Mouse (Mus musculus) MEL (cell line): Measurements from ENCODE around the gene Egln3. TPM values are rescaled to one million over a fixed set of nuclear protein-coding genes. Genes with fewer than 3 reads are reported as not detected.

Experiments used
- DNase-seq: peaks from one replicate; pipeline ENCODE4 v3.0.0; 2011; ENCODE audit warnings: low read depth, low spot score
- H3K27ac ChIP-seq: 2 replicates; pipeline ENCODE4 v1.5.1; 2012; ENCODE audit warnings: low read depth, mild to moderate bottlenecking, control low read depth, low read length, moderate library complexity; ENCODE audit not compliant: control insufficient read depth
- H3K27me3 ChIP-seq, 2 experiments: fragments of 150-350 bp in 1 of 2; sonication (generic) in 1 of 2; 2 replicates each; pipeline ENCODE4 v1.6.1; 2012; ENCODE audit warnings: low read length in 2 of 2, mild to moderate bottlenecking in 2 of 2, improper control_type of control experiment in 1 of 2, moderate library complexity in 1 of 2; ENCODE audit not compliant: insufficient read depth in 2 of 2, control insufficient read depth in 1 of 2
- H3K36me3 ChIP-seq, 2 experiments: 2 replicates each; pipeline ENCODE4 v1.6.1; 2012 to 2014; ENCODE audit warnings: low read length in 2 of 2, improper control_type of control experiment in 1 of 2, inconsistent platforms in 1 of 2, mild to moderate bottlenecking in 1 of 2; ENCODE audit not compliant: insufficient read depth in 2 of 2, control insufficient read depth in 1 of 2
- H3K4me1 ChIP-seq, 2 experiments: fragments of 150-350 bp in 1 of 2; sonication (generic) in 1 of 2; 2 replicates each; pipeline ENCODE4 v1.6.1; 2012; ENCODE audit warnings: low read length in 2 of 2, improper control_type of control experiment in 1 of 2, mild to moderate bottlenecking in 1 of 2; ENCODE audit not compliant: insufficient read depth in 2 of 2, control insufficient read depth in 1 of 2
- H3K4me3 ChIP-seq, 2 experiments: fragments of 150-350 bp in 1 of 2; sonication (generic) in 1 of 2; 2 replicates each; pipeline ENCODE4 v1.5.1; 2012; ENCODE audit warnings: low read depth in 2 of 2, low read length in 2 of 2, mild to moderate bottlenecking in 2 of 2, moderate library complexity in 2 of 2, control low read depth in 1 of 2, improper control_type of control experiment in 1 of 2; ENCODE audit not compliant: control insufficient read depth in 1 of 2, insufficient read depth in 1 of 2
- H3K79me2 ChIP-seq: 2 replicates; pipeline ENCODE4 v1.6.1; 2012; ENCODE audit warnings: mild to moderate bottlenecking, low read length, moderate library complexity; ENCODE audit not compliant: control insufficient read depth, poor library complexity, insufficient read depth
- H3K9ac ChIP-seq: 2 replicates; pipeline ENCODE4 v1.6.1; 2012; ENCODE audit warnings: low read depth, mild to moderate bottlenecking, control low read depth, low read length, moderate library complexity; ENCODE audit not compliant: control insufficient read depth, poor library complexity, severe bottlenecking
- H3K9me3 ChIP-seq: fragments of 150-350 bp; sonication (generic); replicated peaks from 2 replicates; pipeline ENCODE4 v1.6.1; 2012; ENCODE audit warnings: mild to moderate bottlenecking, low read length, improper control_type of control experiment, moderate library complexity; ENCODE audit not compliant: insufficient read depth
- BHLHE40 ChIP-seq: IDR thresholded peaks from 2 replicates; pipeline ENCODE4 v1.6.1; 2012; ENCODE audit warnings: low read depth, mild to moderate bottlenecking, inconsistent platforms, low read length, improper control_type of control experiment, borderline replicate concordance
- CHD1 ChIP-seq: IDR thresholded peaks from 2 replicates; pipeline ENCODE4 v1.6.1; 2012; ENCODE audit warnings: low read depth, mild to moderate bottlenecking, inconsistent platforms, low read length, improper control_type of control experiment
- CHD2 ChIP-seq: IDR thresholded peaks from 2 replicates; pipeline ENCODE4 v1.6.1; 2011; ENCODE audit warnings: low read length, improper control_type of control experiment
- CTCF ChIP-seq, 3 experiments: IDR thresholded peaks in 2 of 3; conservative IDR thresholded peaks in 1 of 3; 2 replicates each; pipeline ENCODE4 v1.5.1; 2011 to 2012; ENCODE audit warnings: low read length in 3 of 3, low read depth in 2 of 3, mild to moderate bottlenecking in 2 of 3, improper control_type of control experiment in 1 of 3, inconsistent platforms in 1 of 3, mixed read lengths in 1 of 3, moderate library complexity in 1 of 3; ENCODE audit not compliant: control insufficient read depth in 1 of 3, insufficient read depth in 1 of 3, poor library complexity in 1 of 3, severe bottlenecking in 1 of 3
- ELF1 ChIP-seq: IDR thresholded peaks from 2 replicates; pipeline ENCODE4 v1.6.1; 2014; ENCODE audit warnings: low read depth, mild to moderate bottlenecking, inconsistent platforms, low read length, improper control_type of control experiment, moderate library complexity
- EP300 ChIP-seq, 2 experiments: IDR thresholded peaks; 2 replicates each; pipeline ENCODE4 v1.6.1; 2011; ENCODE audit warnings: improper control_type of control experiment in 2 of 2, low read length in 2 of 2, low read depth in 1 of 2, mild to moderate bottlenecking in 1 of 2
- ETS1 ChIP-seq: IDR thresholded peaks from 2 replicates; pipeline ENCODE4 v1.6.1; 2012; ENCODE audit warnings: low read depth, mild to moderate bottlenecking, inconsistent platforms, low read length, improper control_type of control experiment, moderate library complexity
- GATA1 ChIP-seq: IDR thresholded peaks from 2 replicates; pipeline ENCODE4 v1.6.1; 2011; ENCODE audit warnings: low read depth, low read length, improper control_type of control experiment
- HCFC1 ChIP-seq: IDR thresholded peaks from 2 replicates; pipeline ENCODE4 v1.6.1; 2012; ENCODE audit warnings: low read depth, mild to moderate bottlenecking, inconsistent platforms, low read length, improper control_type of control experiment, moderate library complexity
- JUND ChIP-seq: IDR thresholded peaks from 2 replicates; pipeline ENCODE4 v1.6.1; 2011; ENCODE audit warnings: low read depth, mild to moderate bottlenecking, improper control_type of control experiment, low read length
- MAX ChIP-seq: IDR thresholded peaks from 2 replicates; pipeline ENCODE4 v1.6.1; 2011; ENCODE audit warnings: low read length, improper control_type of control experiment
- MAZ ChIP-seq: IDR thresholded peaks from 2 replicates; pipeline ENCODE4 v1.6.1; 2012; ENCODE audit warnings: low read depth, mild to moderate bottlenecking, inconsistent platforms, low read length, improper control_type of control experiment
- MEF2A ChIP-seq: IDR thresholded peaks from 2 replicates; pipeline ENCODE4 v1.6.1; 2014; ENCODE audit warnings: low read depth, mild to moderate bottlenecking, inconsistent platforms, low read length, improper control_type of control experiment; ENCODE audit not compliant: poor library complexity, insufficient replicate concordance, severe bottlenecking; ENCODE audit errors: extremely low read depth
- MXI1 ChIP-seq: IDR thresholded peaks from 2 replicates; pipeline ENCODE4 v1.6.1; 2011; ENCODE audit warnings: mild to moderate bottlenecking, low read depth, low read length, improper control_type of control experiment
- MYB ChIP-seq: IDR thresholded peaks from 2 replicates; pipeline ENCODE4 v1.6.1; 2011; ENCODE audit warnings: mild to moderate bottlenecking, low read depth, low read length, improper control_type of control experiment
- NELFE ChIP-seq: IDR thresholded peaks from 2 replicates; pipeline ENCODE4 v1.6.1; 2011; ENCODE audit warnings: low read depth, low read length, improper control_type of control experiment
- NRF1 ChIP-seq: IDR thresholded peaks from 2 replicates; pipeline ENCODE4 v1.6.1; 2014; ENCODE audit warnings: low read depth, mild to moderate bottlenecking, inconsistent platforms, low read length, improper control_type of control experiment, moderate library complexity; ENCODE audit not compliant: poor library complexity, insufficient read depth, severe bottlenecking
- POLR2A ChIP-seq, 2 experiments: IDR thresholded peaks; 2 replicates each; pipeline ENCODE4 v1.6.1; 2011 to 2012; ENCODE audit warnings: low read length in 2 of 2, mild to moderate bottlenecking in 2 of 2, control low read depth in 1 of 2, improper control_type of control experiment in 1 of 2, low read depth in 1 of 2, moderate library complexity in 1 of 2; ENCODE audit not compliant: control insufficient read depth in 1 of 2, insufficient read depth in 1 of 2, poor library complexity in 1 of 2
- POLR2AphosphoS5 ChIP-seq: IDR thresholded peaks from 2 replicates; pipeline ENCODE4 v1.6.1; 2012; ENCODE audit warnings: low read depth, borderline replicate concordance, mild to moderate bottlenecking, inconsistent platforms, low read length, moderate library complexity, mixed read lengths
- RCOR1 ChIP-seq: IDR thresholded peaks from 2 replicates; pipeline ENCODE4 v1.6.1; 2012; ENCODE audit warnings: low read depth, mild to moderate bottlenecking, inconsistent platforms, low read length, improper control_type of control experiment
- SIN3A ChIP-seq: IDR thresholded peaks from 2 replicates; pipeline ENCODE4 v1.6.1; 2012; ENCODE audit warnings: low read length, improper control_type of control experiment, inconsistent platforms
- SMC3 ChIP-seq: IDR thresholded peaks from 2 replicates; pipeline ENCODE4 v1.6.1; 2011; ENCODE audit warnings: low read depth, low read length, improper control_type of control experiment
- TAL1 ChIP-seq: IDR thresholded peaks from 2 replicates; pipeline ENCODE4 v1.6.1; 2012; ENCODE audit warnings: mild to moderate bottlenecking, inconsistent platforms, low read length, moderate library complexity, mixed read lengths
- TBP ChIP-seq: IDR thresholded peaks from 2 replicates; pipeline ENCODE4 v1.8.0; 2011; ENCODE audit warnings: low read depth, low read length, improper control_type of control experiment
- TCF12 ChIP-seq: IDR thresholded peaks from 2 replicates; pipeline ENCODE4 v1.6.1; 2014; ENCODE audit warnings: low read depth, mild to moderate bottlenecking, inconsistent platforms, low read length, improper control_type of control experiment, moderate library complexity
- UBTF ChIP-seq: IDR thresholded peaks from 2 replicates; pipeline ENCODE4 v1.6.1; 2012; ENCODE audit warnings: low read depth, mild to moderate bottlenecking, inconsistent platforms, low read length, improper control_type of control experiment, moderate library complexity, borderline replicate concordance; ENCODE audit not compliant: insufficient read depth
- USF1 ChIP-seq: IDR thresholded peaks from 2 replicates; pipeline ENCODE4 v1.6.1; 2014; ENCODE audit warnings: low read depth, mild to moderate bottlenecking, inconsistent platforms, low read length, improper control_type of control experiment, moderate library complexity
- USF2 ChIP-seq, 2 experiments: IDR thresholded peaks; 2 replicates each; pipeline ENCODE4 v1.6.1; 2011 to 2012; ENCODE audit warnings: improper control_type of control experiment in 2 of 2, low read length in 2 of 2, borderline replicate concordance in 1 of 2, inconsistent platforms in 1 of 2, low read depth in 1 of 2, mild to moderate bottlenecking in 1 of 2; ENCODE audit not compliant: insufficient read depth in 1 of 2
- ZKSCAN1 ChIP-seq: IDR thresholded peaks from 2 replicates; pipeline ENCODE4 v1.6.1; 2012; ENCODE audit warnings: low read depth, mild to moderate bottlenecking, inconsistent platforms, low read length, improper control_type of control experiment, moderate library complexity
- ZMIZ1 ChIP-seq: IDR thresholded peaks from 2 replicates; pipeline ENCODE4 v1.6.1; 2012; ENCODE audit warnings: low read depth, mild to moderate bottlenecking, inconsistent platforms, low read length, improper control_type of control experiment, moderate library complexity
- polyA plus RNA-seq, 2 experiments: library from polyadenylated mRNA; stranded (reverse) in 1 of 2; unstranded in 1 of 2; fragments of >175 nt in 1 of 2; fragments of >200 nt in 1 of 2; gene quantifications; 2 replicates each; pipeline versions ENCODE4 v1.2.1 to v1.2.4; 2012; ENCODE audit warnings: low replicate concordance in 2 of 2, low read depth in 1 of 2; ENCODE audit not compliant: insufficient read length in 2 of 2, insufficient read depth in 1 of 2, missing spikeins in 1 of 2
- total RNA-seq: library from RNA; depleted of rRNA; stranded (reverse); fragments of 300-350 nt; gene quantifications from 2 replicates; pipeline ENCODE4 v1.2.3, GENCODE M21; 2012

Egln3 gene
- total and polyA plus RNA-seq, 3 experiments = 3.2 to 30.1 TPM; not detected in 1

DNA sequence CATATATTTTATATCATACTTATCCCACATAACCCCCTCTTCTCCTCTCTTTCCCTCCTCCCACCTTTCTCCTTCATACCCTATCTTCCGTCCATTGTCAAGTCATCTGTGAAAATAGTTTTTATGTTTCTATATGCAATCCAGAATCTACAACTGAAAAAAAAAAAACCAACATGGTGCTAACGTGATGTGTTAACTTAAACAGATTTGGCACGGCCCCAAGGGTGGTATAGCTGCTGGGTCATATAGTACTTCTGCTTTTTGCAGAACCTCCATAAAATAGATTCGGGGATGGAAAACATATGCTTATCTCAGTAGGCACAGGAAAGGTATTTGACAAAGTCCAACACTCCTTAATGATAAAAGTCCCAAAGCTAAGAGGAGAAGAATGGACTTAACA, 49.8 kb upstream of the Egln3 start (continued):
- TF ChIP-seq MAZ (peak; percentile 65; the same call in 1 of the 2 replicates), NRF1 (no peak), NELFE (0 out of 2 replicates have a peak, but pooled peaks have one; percentile 10), BHLHE40 (peak; percentile 92), EP300 (IDR thresholded peaks at IDR 0.05; ENCODE audit: low read depth in 1 of 2, low read length in 2 of 2) (peak; percentile 97 to 98), SIN3A (peak; percentile 89), POLR2AphosphoS5 (no peak), UBTF (no peak), USF1 (no peak), CTCF (IDR thresholded peaks at IDR 0.05 in 2 of 3, conservative IDR thresholded peaks at IDR 0.05 in 1 of 3; ENCODE audit: control insufficient read depth in 1 of 3, insufficient read depth in 1 of 3, low read depth in 2 of 3, low read length in 3 of 3, poor library complexity in 1 of 3, severe bottlenecking in 1 of 3) (no peak), MEF2A (no peak), MYB (peak; percentile 80), ZMIZ1 (peak; percentile 59; the same call in 1 of the 2 replicates), USF2 (IDR thresholded peaks at IDR 0.05; ENCODE audit: borderline replicate concordance in 1 of 2, insufficient read depth in 1 of 2, low read depth in 1 of 2, low read length in 2 of 2) (no peak), CHD1 (no peak)

DNA sequence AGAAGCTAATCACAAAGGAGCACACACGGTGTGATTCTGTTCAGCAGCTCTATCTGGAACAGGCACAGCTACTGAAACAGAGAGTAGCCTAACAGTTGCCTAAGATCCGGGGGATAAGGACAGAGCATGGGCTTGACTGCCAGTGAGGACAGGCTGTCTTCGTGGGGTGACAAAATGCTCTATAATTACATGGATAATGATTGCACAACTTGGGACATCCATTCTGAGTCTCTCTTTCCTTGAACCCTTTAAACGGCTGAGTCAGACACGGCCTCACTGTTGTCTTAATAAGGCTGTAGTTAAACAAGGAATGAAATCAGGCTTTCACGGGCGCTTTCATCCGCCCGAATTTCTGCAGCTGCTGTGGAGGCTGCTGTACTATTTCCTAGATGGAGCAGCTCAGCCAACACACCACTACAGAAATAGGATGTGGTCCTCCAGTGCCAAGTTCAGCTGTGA, 48.3 kb upstream of the Egln3 start:
- no peaks in the 10 kb centered on the region for H3K9me3 ChIP-seq
- no peaks in the 10 kb centered on the region for H3K79me2 ChIP-seq
- H3K9ac ChIP-seq = peak overlapping the region; percentile 52
- H3K36me3 ChIP-seq = peaks cover 0 to 47% of the 10 kb centered on the region in 2 experiments; a peak in 2 of 4 replicates
- peak overlapping the region; percentile 95 for H3K27ac ChIP-seq
- H3K4me1 ChIP-seq = peaks cover 42 to 44% of the 10 kb centered on the region in 2 experiments
- H3K4me3 ChIP-seq = peak overlapping the region; percentile 5 to 13; a peak in 3 of 4 replicates
- TF ChIP-seq TAL1 (peak; percentile 91), CHD2 (no peak), TCF12 (peak; percentile 96), JUND (no peak), HCFC1 (no peak), POLR2A (IDR thresholded peaks at IDR 0.05; ENCODE audit: control insufficient read depth in 1 of 2, insufficient read depth in 1 of 2, low read depth in 1 of 2, low read length in 2 of 2, poor library complexity in 1 of 2) (peak in 1 of 2 experiments; percentile 35; a peak in 1 of 4 replicates), MXI1 (peak; percentile 53; the same call in 1 of the 2 replicates), ETS1 (peak; percentile 83; the same call in 1 of the 2 replicates), RCOR1 (peak; percentile 70), CTCF (IDR thresholded peaks at IDR 0.05 in 2 of 3, conservative IDR thresholded peaks at IDR 0.05 in 1 of 3; ENCODE audit: control insufficient read depth in 1 of 3, insufficient read depth in 1 of 3, low read depth in 2 of 3, low read length in 3 of 3, poor library complexity in 1 of 3, severe bottlenecking in 1 of 3) (no peak), SIN3A (peak; percentile 90), ZKSCAN1 (no peak), MAX (peak; percentile 52; the same call in 1 of the 2 replicates), TBP (peak; percentile 76), ELF1 (no peak), MYB (peak; percentile 93), SMC3 (no peak), EP300 (IDR thresholded peaks at IDR 0.05; ENCODE audit: low read depth in 1 of 2, low read length in 2 of 2) (peak; percentile 97 to 99), GATA1 (peak; percentile 97), NELFE (peak; percentile 44; the same call in 1 of the 2 replicates)
- H3K27me3 ChIP-seq = no peaks in the 10 kb centered on the region
- peak; percentile 92 for DNase-seq
